Mouse (Mus musculus): ENCODE measurements around the gene Zmpste24. TPM values are rescaled to one million over a fixed set of nuclear protein-coding genes. Genes with fewer than 3 reads are reported as not detected.
"Not testable (repeated sequence)": the region's sequence is repeated elsewhere in the genome, so short reads cannot be mapped to it uniquely, and the experiment has no call there.

Gene Zmpste24
- 10 to 100 TPM; 18.9 to 19.0 TPM for total RNA-seq (2021)
- long read RNA-seq, experiment 1, transcript Zmpste24-201 (10 exons, 3,429 nt): major isoform, 35 of 44 reads
- long read RNA-seq, experiment 1, partial matches to known transcripts: 1 of 44 reads
- long read RNA-seq, experiment 1, other reads (novel, unspliced or antisense): 8 of 44 reads
- long read RNA-seq, experiment 2, transcript Zmpste24-201 (10 exons, 3,429 nt): major isoform, 25 of 28 reads
- long read RNA-seq, experiment 2, partial matches to known transcripts: 0 of 28 reads
- long read RNA-seq, experiment 2, other reads (novel, unspliced or antisense): 3 of 28 reads

DNA sequence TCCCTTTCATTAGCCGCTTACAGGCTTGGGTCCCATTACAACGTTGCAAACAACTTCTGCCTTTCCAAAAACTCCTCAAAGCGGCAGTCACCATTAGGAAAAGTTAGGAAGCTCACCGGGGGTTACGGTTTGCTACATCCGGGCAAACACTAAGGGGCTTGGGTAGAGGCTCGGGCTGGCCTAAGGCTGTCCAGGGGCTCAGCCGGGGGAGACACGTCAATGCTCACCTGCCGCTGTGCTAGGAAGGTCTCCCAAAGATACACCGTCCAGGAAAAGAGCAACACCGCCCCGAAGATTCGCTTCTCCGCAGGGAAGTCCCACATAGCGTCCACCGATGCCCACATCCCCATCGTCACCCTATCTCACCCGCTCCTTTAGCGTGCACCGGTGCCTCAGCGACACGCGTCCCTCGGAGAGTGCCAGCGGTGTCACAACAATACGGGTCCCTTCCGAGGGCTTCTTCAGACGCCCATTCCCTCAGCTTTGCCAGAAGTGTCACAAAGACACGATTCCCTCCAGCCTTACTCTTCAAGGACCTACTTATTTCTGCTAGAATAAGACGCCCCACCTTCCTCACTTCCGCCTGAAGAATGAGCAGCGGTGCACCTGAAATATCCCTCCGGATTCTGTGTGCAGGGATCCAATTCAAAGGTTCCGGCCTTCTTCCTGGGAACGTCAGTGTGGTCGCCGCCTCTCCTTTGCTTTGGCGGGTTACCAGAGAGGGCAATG is at the start of gene Zmpste24:
Gene Zmpste24 (minus strand): TSS at position 592 of the 729 bp plus-strand sequence.
- DNase-seq (ENCODE audit: low spot score): peak; percentile 85

DNA sequence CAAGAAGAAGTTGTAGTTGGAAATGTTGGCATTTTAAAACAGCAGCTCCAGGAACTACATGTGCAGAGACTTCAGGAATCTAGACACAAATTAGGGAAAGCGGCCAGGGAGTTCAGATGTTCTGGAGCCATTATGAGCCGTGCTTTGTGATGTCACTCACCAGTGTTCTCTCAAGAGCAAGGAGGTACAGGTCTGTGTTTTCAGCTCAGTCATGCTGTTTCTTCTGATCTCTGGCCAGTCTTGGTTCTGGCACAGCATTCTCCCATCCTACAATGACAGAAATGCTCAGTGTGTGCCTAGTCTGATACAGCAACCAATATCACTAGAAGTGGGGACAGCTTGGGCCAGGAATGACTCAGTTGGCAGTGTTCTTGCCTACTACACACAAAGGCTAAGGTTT is 11.1 kb upstream of the Zmpste24 start, which contains the start of gene Tmco2:
Gene Tmco2 (minus strand): TSS at position 101 of the 400 bp plus-strand sequence.
- no peak for DNase-seq (ENCODE audit: low spot score)

DNA sequence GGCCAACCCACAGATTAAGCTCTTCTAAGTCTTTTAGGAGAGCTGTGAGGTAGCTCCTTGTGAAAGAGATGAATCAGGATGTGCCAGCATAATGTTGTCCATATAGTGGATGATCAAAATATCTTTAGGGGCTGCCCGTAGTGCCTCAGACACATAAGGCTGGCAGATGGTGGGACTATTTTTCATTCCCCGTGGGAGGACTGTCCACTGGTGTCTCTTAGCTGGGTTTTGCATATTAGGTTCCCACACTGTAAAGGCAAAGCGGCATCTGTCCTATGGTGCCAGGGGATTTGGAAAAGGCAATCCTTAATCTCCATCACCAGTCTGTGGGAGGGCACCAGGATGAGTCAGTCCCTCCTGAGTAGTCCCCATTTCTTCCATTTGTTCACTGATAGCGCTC is 5.3 kb upstream of the Zmpste24 start:
- no peak for DNase-seq (ENCODE audit: low spot score)

DNA sequence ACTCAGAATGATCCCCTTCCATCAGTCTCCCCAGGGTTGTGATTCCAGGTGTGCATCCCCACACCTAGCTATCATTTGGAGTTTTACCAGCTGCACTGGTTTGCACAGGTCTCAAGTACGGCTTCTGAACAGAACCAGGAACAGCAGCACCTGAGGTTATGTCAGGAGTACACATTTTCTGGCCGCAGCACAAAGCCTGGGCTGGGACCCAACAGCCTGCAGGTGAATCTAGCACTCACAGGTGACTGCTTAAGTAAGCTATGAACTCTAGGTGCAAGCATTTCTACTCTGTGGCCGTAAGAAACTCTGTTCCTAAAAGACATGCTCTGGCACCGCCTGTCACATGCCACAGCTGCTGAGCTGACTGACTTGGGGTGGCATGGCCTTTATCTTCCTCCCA is 7.8 kb downstream of the Zmpste24 start:
- DNase-seq (ENCODE audit: low spot score): no peak

DNA sequence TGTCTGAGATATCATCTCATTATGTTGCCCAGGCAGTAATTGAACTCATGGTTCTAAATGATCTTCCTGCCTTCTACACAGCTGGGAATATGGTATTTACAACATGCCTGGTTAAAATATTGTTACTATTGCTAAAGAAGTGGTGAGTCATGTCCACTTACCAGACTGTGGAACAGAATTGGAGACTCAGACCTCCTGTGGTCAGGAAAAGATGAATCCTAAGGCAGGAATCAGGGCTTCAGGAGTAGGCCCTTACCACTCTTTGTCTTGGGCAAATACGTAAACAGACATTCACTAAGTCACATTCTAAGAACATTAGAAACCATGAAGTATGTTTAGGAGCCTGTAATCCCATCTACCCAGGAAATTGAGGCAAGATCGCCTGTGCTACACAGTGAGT is 9.3 kb downstream of the Zmpste24 start:
- no peak for DNase-seq (ENCODE audit: low spot score)

- no peak for DNase-seq (ENCODE audit: low spot score)
These were observed 13.5 kb downstream of the Zmpste24 start for GRCm38 (mm10) chr4:121084506-121084905.

DNA sequence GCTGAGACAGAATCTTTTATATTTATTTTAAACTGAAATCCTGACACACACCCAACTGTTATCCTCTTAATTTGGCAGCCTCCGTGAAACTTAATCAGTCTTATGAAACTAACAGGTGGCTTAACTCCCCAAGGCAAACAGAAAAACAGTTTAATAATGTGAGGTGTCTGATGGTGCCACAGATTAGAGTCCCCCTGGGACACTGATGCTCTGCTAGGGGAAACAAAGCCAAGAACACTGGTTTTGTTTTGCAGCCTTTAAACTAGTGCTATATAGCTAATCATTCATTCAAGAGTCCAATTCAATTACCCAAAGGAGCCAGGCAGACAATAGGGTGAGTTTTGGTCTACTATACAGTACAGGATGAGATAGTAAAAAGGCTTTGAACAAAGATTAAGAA is 17.6 kb downstream of the Zmpste24 start:
- peak; percentile 5 for DNase-seq (ENCODE audit: low spot score)

DNA sequence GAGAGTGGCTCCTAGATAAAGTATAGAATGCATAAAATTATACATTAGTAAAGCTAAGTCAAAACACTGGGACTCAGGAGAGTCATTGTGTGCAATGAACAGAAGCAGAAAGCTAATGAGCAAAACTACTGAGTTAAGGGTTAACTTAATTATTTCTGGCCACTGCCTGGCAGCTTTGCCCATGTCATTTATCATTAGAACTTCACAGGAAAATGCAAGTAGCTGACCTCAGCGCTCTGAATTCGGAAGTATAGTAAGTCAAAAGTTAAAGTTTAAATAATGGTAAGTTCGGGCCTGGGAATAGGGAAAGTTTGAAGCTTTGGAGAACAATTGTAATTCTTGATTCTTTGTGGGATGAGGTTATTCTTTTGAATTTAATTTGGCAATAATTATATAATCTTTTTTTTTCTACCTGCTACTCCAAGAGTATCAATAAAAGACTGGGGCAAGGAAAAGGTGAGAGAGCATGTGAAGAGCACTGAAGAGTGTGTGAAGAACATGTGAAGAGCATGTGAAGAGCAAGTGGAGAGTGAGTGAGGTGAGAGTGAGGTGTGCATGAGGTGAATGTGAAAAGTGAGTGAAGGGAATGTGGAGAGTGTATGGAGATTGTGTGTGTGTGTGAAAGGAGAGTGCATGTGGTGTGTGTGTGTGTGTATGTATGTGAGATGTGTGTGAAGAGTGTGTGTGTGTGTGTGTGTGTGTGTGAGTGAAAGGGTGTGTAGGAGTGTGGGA is 20.0 kb downstream of the Zmpste24 start:
- DNase-seq (ENCODE audit: low spot score): no peak

- no peak for DNase-seq (ENCODE audit: low spot score)
These were observed 23.8 kb downstream of the Zmpste24 start for GRCm38 (mm10) chr4:121074250-121074649.

- DNase-seq (ENCODE audit: low spot score): no peak
These were observed 32.7 kb downstream of the Zmpste24 start for GRCm38 (mm10) chr4:121065336-121065735.

DNA sequence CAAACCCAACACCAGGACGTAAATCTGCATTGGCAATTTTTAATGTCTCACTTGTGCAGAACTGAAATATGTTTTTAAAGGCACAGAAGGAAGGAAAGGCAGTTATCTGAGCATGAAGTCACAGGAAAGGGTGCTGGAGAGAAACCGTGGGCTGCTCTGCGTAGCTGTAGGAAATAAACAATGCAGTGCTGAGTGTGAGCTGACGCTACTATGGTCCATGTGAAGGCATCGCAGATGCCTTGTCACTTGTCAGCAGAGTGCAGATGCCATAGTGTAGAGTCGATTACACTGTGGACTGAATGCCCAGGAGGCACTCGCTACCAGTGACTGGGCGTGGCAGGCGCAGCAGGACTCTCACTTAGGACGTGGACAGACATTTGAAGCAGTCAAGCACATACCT is 38.8 kb downstream of the Zmpste24 start:
- DNase-seq (ENCODE audit: low spot score): not testable (repeated sequence)

GRCm38 (mm10) chr4:121057032-121057431 is 41.0 kb downstream of the Zmpste24 start:
- no peak for DNase-seq (ENCODE audit: low spot score)

- no peak for DNase-seq (ENCODE audit: low spot score)
These were observed 41.7 kb downstream of the Zmpste24 start for GRCm38 (mm10) chr4:121056342-121056741.

- no peak for DNase-seq (ENCODE audit: low spot score)
These were observed 45.4 kb downstream of the Zmpste24 start for GRCm38 (mm10) chr4:121052454-121053323.

DNA sequence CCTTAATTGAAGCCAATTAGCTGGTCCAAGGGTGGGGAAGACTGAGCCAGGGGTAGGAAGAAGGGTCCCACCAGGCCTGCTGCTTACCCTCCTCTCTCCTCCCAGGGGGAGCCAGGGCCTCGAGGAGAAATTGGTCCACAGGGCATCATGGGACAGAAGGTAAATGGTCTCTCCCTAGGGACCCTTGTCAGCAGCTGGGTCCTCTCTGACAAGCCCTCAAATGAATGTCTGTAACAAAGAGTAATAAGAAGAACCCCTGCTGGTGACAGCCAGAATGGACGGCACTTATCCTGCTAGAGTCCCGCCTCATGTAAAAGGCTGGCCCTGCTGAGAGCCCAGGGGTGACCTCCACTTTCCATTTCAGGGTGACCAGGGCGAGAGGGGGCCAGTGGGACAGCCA is 46.2 kb downstream of the Zmpste24 start:
- no peak for DNase-seq (ENCODE audit: low spot score)

GRCm38 (mm10) chr4:121042946-121043345 is 55.1 kb downstream of the Zmpste24 start:
- no peak for DNase-seq (ENCODE audit: low spot score)

GRCm38 (mm10) chr4:121042472-121042871 is 55.6 kb downstream of the Zmpste24 start:
- DNase-seq (ENCODE audit: low spot score): no peak

DNA sequence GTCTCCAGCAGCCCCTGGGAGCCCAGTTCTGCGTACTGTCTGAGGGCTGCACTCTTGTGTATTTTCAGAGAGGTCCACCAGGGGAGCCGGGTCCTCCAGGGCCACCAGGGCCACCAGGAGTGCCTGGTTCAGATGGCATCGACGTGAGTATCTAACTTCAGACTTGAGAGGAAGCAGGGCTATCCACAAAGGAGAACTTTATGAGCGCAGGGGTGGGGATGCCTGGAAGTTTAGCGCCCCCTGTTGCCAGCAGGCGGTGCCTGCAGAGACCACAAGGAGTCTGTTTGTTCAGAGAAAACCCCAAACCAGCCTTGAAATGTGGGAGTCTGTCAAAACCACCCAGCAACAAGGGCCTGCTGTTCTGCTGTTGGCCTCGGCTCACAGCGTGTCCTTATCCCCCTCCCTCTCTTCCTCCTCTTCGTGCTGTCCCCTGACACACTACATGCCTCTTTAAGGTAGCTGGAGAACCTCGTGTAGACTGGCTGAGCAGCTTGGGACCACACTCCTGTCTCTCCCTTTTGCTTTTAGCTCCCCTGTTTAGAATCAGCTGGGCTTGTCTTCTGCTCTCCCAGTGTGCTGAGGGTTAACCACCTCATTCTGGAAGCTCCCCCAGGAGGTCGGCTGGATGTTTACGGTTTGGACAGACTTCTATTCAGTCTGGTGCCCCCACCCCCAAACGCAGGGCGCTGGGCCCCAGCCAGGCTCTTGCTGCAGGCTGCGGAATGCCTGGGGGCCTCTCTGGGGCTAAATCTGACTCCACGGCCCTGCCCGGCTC is 57.0 kb downstream of the Zmpste24 start:
- DNase-seq (ENCODE audit: low spot score): peak; percentile 34

- DNase-seq (ENCODE audit: low spot score): no peak
These were observed 57.7 kb downstream of the Zmpste24 start for GRCm38 (mm10) chr4:121040323-121040722.

GRCm38 (mm10) chr4:121039331-121040115 is 58.5 kb downstream of the Zmpste24 start, which contains the start of gene Col9a2:
Col9a2 (plus strand) TSS chr4:121039385.
- DNase-seq (ENCODE audit: low spot score): no peak
